Comparison of ENCODE assay signal across 7 mouse cellular contexts in the genomic region with DNA sequence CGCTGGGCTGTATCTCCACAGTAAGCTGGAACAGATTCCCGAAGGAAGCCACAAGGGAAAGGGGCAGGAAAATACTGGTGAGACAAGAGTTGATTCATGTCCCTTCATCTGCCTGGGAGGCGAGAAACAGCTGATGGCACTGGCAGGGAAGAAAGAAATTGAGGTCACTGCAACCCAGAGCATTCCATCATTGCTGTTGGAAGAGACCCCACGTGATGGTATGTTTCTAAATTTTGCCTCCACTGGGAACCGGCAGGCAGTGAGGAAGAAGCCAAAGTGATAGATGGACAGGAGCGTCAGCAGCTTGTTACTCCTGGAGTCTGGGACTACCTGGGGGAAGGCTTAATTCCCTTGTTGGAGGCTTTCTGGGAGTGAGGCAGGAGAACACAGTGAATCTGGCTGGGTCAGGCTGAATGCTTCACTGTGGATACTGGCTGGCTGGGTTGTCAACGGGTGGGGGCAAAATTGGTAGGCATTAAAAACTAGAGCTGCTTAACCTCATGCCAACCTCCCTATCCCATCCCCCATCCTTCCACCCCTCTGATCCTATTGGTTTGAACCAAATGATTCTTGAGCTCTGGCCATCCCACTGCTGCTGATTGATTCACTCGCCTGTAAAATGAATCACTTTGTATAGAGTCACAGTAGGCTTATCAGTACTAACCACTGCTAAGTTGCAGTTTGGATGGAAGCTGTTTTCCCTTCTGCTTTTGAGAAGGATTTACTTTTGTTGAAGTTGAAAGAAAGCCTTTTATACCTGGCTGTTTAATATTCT.
DNase-seq lines count a peak whose midpoint lies in the region; TF ChIP-seq lines count a peak whose summit lies in the region.

No protein-coding gene starts in this region.

- H3K27ac ChIP-seq in layer of hippocampus, adult 2 months: peak overlapping the region; percentile 97
- no peak overlapping the region for H3K27ac ChIP-seq in thymus, adult 2 months (ENCODE audit: control insufficient read depth, insufficient read depth, low read length)

- WGBS in thymus, adult 2 months: 97% methylated on average over 8 of the region's 8 CpGs

- peak overlapping the region; percentile 64 for H3K4me3 ChIP-seq in layer of hippocampus, adult 2 months
- H3K4me3 ChIP-seq in thymus, adult 2 months (ENCODE audit: control insufficient read depth, insufficient read depth, low read length): no peak overlapping the region

- 0 out of 2 replicates have a peak, but pooled peaks cover 4% of the 10 kb centered on the region for H3K4me1 ChIP-seq in thymus, adult 2 months (replicated peaks; ENCODE audit: control insufficient read depth, insufficient read depth, low read length)

- TF ChIP-seq POLR2A in brain, embryonic 14.5 days (IDR thresholded peaks at IDR 0.05; ENCODE audit: borderline replicate concordance, extremely low read depth, insufficient read depth, insufficient read length, poor library complexity, severe bottlenecking): no peak
- no peak for TF ChIP-seq POLR2A in thymus, adult 2 months (IDR thresholded peaks at IDR 0.05; ENCODE audit: control insufficient read depth, extremely low read depth, insufficient read depth, low read length, poor library complexity)

- no peaks in the 10 kb centered on the region for H3K27me3 ChIP-seq in thymus, adult 2 months (ENCODE audit: control insufficient read depth, insufficient read depth, low read length)

- DNase-seq in brain, embryonic 14.5 days (ENCODE audit: low read depth): peak; percentile 93
- DNase-seq in cerebellum, adult 9-11 months: peak; percentile 92
- peak; percentile 41 to 61 for DNase-seq in frontal cortex, postnatal 14 days (ENCODE audit: low spot score in 2 of 2)
- peak; percentile 76 to 90 for DNase-seq in layer of hippocampus, adult 2 months (ENCODE audit: low spot score in 2 of 2)
- DNase-seq in neural tube, embryonic 10.5 days (ENCODE audit: extremely low spot score, low spot score): peak; percentile 46
- no peak for DNase-seq in thymus, adult 2 months
- DNase-seq in testis, postnatal 14 days (ENCODE audit: low spot score): no peak

- H3K36me3 ChIP-seq in thymus, adult 2 months (ENCODE audit: control insufficient read depth, insufficient read depth, low read length): no peaks in the 10 kb centered on the region

- TF ChIP-seq CTCF in brain, embryonic 14.5 days (IDR thresholded peaks at IDR 0.05; ENCODE audit: borderline replicate concordance, extremely low read depth, insufficient read depth, insufficient read length): no peak
- no peak for TF ChIP-seq CTCF in layer of hippocampus, adult 2 months (conservative IDR thresholded peaks at IDR 0.05)
- TF ChIP-seq CTCF in thymus, adult 2 months (IDR thresholded peaks at IDR 0.05; ENCODE audit: borderline replicate concordance, control insufficient read depth, extremely low read depth, insufficient read depth, low read length, poor library complexity): no peak

Comparison
In these comparisons a context has a peak if more than half of its experiments do, and no peak if none do; other contexts are left out.
1. DNase-seq: peak in brain, embryonic 14.5 days (single experiment), cerebellum, adult 9-11 months (single experiment), frontal cortex, postnatal 14 days (2 of 2), layer of hippocampus, adult 2 months (2 of 2) and neural tube, embryonic 10.5 days (single experiment); none in thymus, adult 2 months (single experiment) and testis, postnatal 14 days (single experiment).